Mouse (Mus musculus) CH12.LX (cell line): Measurements from ENCODE around the gene Zbp1. TPM values are rescaled to one million over a fixed set of nuclear protein-coding genes. Genes with fewer than 3 reads are reported as not detected.

ENCODE experiments used
- DNase-seq: peaks from one replicate; pipeline ENCODE4 v3.0.0-alpha.2; 2013; ENCODE audit errors: extremely low read depth
- H3K27ac ChIP-seq: 2 replicates; pipeline ENCODE4 v1.5.1; 2012; ENCODE audit warnings: low read depth, mild to moderate bottlenecking, control low read depth, moderate library complexity; ENCODE audit not compliant: insufficient read depth
- H3K27me3 ChIP-seq: replicated peaks from 2 replicates; pipeline ENCODE3; 2012; ENCODE audit warnings: inconsistent platforms
- H3K36me3 ChIP-seq, 2 experiments: replicated peaks in 1 of 2; 2 replicates each; pipeline versions ENCODE3 to v1.6.1; 2012; ENCODE audit warnings: inconsistent platforms in 1 of 2, low read length in 1 of 2, mild to moderate bottlenecking in 1 of 2, mixed read lengths in 1 of 2, moderate library complexity in 1 of 2; ENCODE audit not compliant: control insufficient read depth in 1 of 2, insufficient read depth in 1 of 2
- H3K4me1 ChIP-seq, 2 experiments: 2 replicates each; pipeline ENCODE4 v1.6.1; 2012; ENCODE audit warnings: inconsistent platforms in 1 of 2, moderate library complexity in 1 of 2; ENCODE audit not compliant: insufficient read depth in 2 of 2, control insufficient read depth in 1 of 2
- H3K4me2 ChIP-seq: 2 replicates; pipeline ENCODE4 v1.6.1; 2012; ENCODE audit warnings: low read depth, mild to moderate bottlenecking, control low read depth; ENCODE audit not compliant: poor library complexity, insufficient read depth, severe bottlenecking
- H3K4me3 ChIP-seq, 3 experiments: fragments of 150-350 bp in 1 of 3; sonication (generic) in 1 of 3; replicated peaks in 1 of 3; 2 replicates each; pipeline versions ENCODE3 to v1.5.1; 2011 to 2012; ENCODE audit warnings: low read depth in 2 of 3, low read length in 2 of 3, mild to moderate bottlenecking in 2 of 3, moderate library complexity in 2 of 3, control low read depth in 1 of 3, improper control_type of control experiment in 1 of 3, inconsistent platforms in 1 of 3, mixed read lengths in 1 of 3; ENCODE audit not compliant: poor library complexity in 1 of 3
- H3K79me2 ChIP-seq: replicated peaks from 2 replicates; pipeline ENCODE4 v1.6.1; 2012; ENCODE audit warnings: mild to moderate bottlenecking, moderate library complexity; ENCODE audit not compliant: control insufficient read depth, poor library complexity, insufficient read depth, severe bottlenecking; ENCODE audit errors: extremely low read depth
- H3K9ac ChIP-seq: 2 replicates; pipeline ENCODE4 v1.6.1; 2012; ENCODE audit warnings: low read depth, mild to moderate bottlenecking, control low read depth, moderate library complexity; ENCODE audit not compliant: insufficient read depth
- H3K9me3 ChIP-seq: replicated peaks from 2 replicates; pipeline ENCODE3; 2012; ENCODE audit warnings: low read length, inconsistent platforms, mixed read lengths
- BHLHE40 ChIP-seq: IDR thresholded peaks from 2 replicates; pipeline ENCODE4 v1.6.1; 2011; ENCODE audit warnings: mild to moderate bottlenecking, low read depth, low read length, improper control_type of control experiment
- CHD1 ChIP-seq: IDR thresholded peaks from 2 replicates; pipeline ENCODE4 v1.6.1; 2012; ENCODE audit warnings: low read depth, low read length, improper control_type of control experiment, inconsistent platforms
- E2F4 ChIP-seq: IDR thresholded peaks from 2 replicates; pipeline ENCODE4 v1.6.1; 2011; ENCODE audit warnings: low read depth, low read length, improper control_type of control experiment; ENCODE audit not compliant: insufficient replicate concordance
- ELF1 ChIP-seq: IDR thresholded peaks from 2 replicates; pipeline ENCODE4 v1.6.1; 2014; ENCODE audit warnings: low read depth, mild to moderate bottlenecking, inconsistent platforms, low read length, improper control_type of control experiment
- GABPA ChIP-seq: IDR thresholded peaks from 2 replicates; pipeline ENCODE4 v1.6.1; 2012; ENCODE audit warnings: low read depth, low read length, improper control_type of control experiment, inconsistent platforms; ENCODE audit not compliant: insufficient replicate concordance
- IRF4 ChIP-seq: IDR thresholded peaks from 2 replicates; pipeline ENCODE4 v1.6.1; 2014; ENCODE audit warnings: low read depth, mild to moderate bottlenecking, inconsistent platforms, low read length, improper control_type of control experiment
- JUND ChIP-seq: conservative IDR thresholded peaks from 2 replicates; pipeline ENCODE4 v1.6.1; 2011; ENCODE audit warnings: low read depth, low read length, improper control_type of control experiment
- KAT2A ChIP-seq: IDR thresholded peaks from 2 replicates; pipeline ENCODE4 v1.6.1; 2012; ENCODE audit warnings: low read length, improper control_type of control experiment, inconsistent platforms; ENCODE audit not compliant: insufficient replicate concordance
- MAFK ChIP-seq: IDR thresholded peaks from 2 replicates; pipeline ENCODE4 v1.6.1; 2011; ENCODE audit warnings: low read length, improper control_type of control experiment; ENCODE audit not compliant: insufficient replicate concordance
- MAZ ChIP-seq: IDR thresholded peaks from 2 replicates; pipeline ENCODE4 v1.6.1; 2012; ENCODE audit warnings: low read depth, mild to moderate bottlenecking, inconsistent platforms, low read length, improper control_type of control experiment, moderate library complexity
- MXI1 ChIP-seq: IDR thresholded peaks from 2 replicates; pipeline ENCODE4 v1.6.1; 2011; ENCODE audit warnings: mild to moderate bottlenecking, low read depth, low read length, improper control_type of control experiment
- MYC ChIP-seq: IDR thresholded peaks from 2 replicates; pipeline ENCODE4 v1.6.1; 2011; ENCODE audit warnings: low read depth, mild to moderate bottlenecking, improper control_type of control experiment, low read length
- NRF1 ChIP-seq: IDR thresholded peaks from 2 replicates; pipeline ENCODE4 v1.6.1; 2014; ENCODE audit warnings: low read depth, mild to moderate bottlenecking, inconsistent platforms, low read length, improper control_type of control experiment, moderate library complexity
- POLR2A ChIP-seq: IDR thresholded peaks from 2 replicates; pipeline ENCODE4 v1.6.1; 2011; ENCODE audit warnings: low read depth, mild to moderate bottlenecking, improper control_type of control experiment, low read length
- RAD21 ChIP-seq: IDR thresholded peaks from 2 replicates; pipeline ENCODE4 v1.6.1; 2011; ENCODE audit warnings: low read depth, mild to moderate bottlenecking, low read length, improper control_type of control experiment, moderate library complexity
- RCOR1 ChIP-seq: conservative IDR thresholded peaks from 2 replicates; pipeline ENCODE4 v1.6.1; 2012; ENCODE audit warnings: low read depth, mild to moderate bottlenecking, inconsistent platforms, low read length, improper control_type of control experiment
- SMC3 ChIP-seq: IDR thresholded peaks from 2 replicates; pipeline ENCODE4 v1.6.1; 2011; ENCODE audit warnings: low read depth, low read length, improper control_type of control experiment
- USF2 ChIP-seq: conservative IDR thresholded peaks from 2 replicates; pipeline ENCODE4 v1.6.1; 2011; ENCODE audit warnings: low read depth, low read length, improper control_type of control experiment
- ZC3H11A ChIP-seq: IDR thresholded peaks from 2 replicates; pipeline ENCODE4 v1.6.1; 2012; ENCODE audit warnings: low read depth, mild to moderate bottlenecking, inconsistent platforms, low read length, improper control_type of control experiment
- dilution Hi-C: fragments of 300-500 bp; cut with MboI; formaldehyde crosslinking; loops from 2 replicates; pipeline ENCODE4 v1.14.3; 2020; ENCODE audit warnings: low sequenced_read_pairs; ENCODE audit not compliant: extremely low pct_unique_long_range_greater_than_20kb, extremely low pct_ligation_motif_present
- in situ Hi-C: fragments of 300-500 bp; cut with MboI; formaldehyde crosslinking; loops from 3 replicates; pipeline ENCODE4 v1.14.3; 2019; ENCODE audit warnings: low sequenced_read_pairs, low pct_ligation_motif_present, low pct_unique_long_range_greater_than_20kb, mixed read lengths
- polyA plus RNA-seq: library from polyadenylated mRNA; unstranded; fragments of >175 nt; gene quantifications from 2 replicates; pipeline ENCODE4 v1.2.1, GENCODE M21; 2012; ENCODE audit warnings: low read depth; ENCODE audit not compliant: insufficient read length
- total RNA-seq, 2 experiments: library from RNA; depleted of rRNA; stranded (reverse); fragments of 300-350 nt in 1 of 2; fragments of >200 nt in 1 of 2; gene quantifications; 2 replicates each; pipeline ENCODE4 v1.2.3; 2012 to 2014

The Zbp1 gene
- total and polyA plus RNA-seq, 3 experiments: 8.1 to 9.8 (median 8.7) TPM

DNA sequence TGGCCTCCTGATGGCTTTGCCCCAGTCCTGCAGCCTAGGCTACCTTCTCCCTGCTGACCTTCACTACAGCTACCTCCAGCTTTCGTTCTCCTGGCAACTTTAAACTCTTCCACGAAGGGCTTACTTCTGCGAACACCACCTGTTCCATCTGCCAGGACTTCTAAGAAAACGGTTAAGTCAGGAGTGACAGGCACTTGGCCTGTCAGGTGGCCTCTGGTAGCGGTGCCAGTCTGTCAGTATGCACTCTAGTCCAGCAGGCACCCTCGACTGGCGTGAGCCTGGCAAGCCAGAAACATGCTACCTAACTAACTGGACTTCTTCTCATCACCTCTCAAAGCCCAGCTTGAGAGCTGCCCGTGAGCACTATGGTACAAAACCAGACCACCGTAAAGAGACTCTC is 24.9 kb upstream of the Zbp1 start:
- dilution Hi-C loops: no loop called here
- DNase-seq: no peak
- no peak overlapping the region for H3K27ac ChIP-seq
- H3K4me1 ChIP-seq: peaks cover 18 to 50% of the 10 kb centered on the region in 2 experiments
- H3K27me3 ChIP-seq: no peaks in the 10 kb centered on the region
- TF ChIP-seq E2F4: no peak
- TF ChIP-seq MYC: no peak
- TF ChIP-seq MAZ: no peak
- no peak for TF ChIP-seq SMC3
- no peak for TF ChIP-seq KAT2A
- TF ChIP-seq MXI1: no peak
- no peak for TF ChIP-seq NRF1
- TF ChIP-seq JUND: no peak
- TF ChIP-seq BHLHE40: no peak
- peaks cover 0 to 31% of the 10 kb centered on the region in 2 experiments for H3K36me3 ChIP-seq
- H3K4me3 ChIP-seq: no peak overlapping the region
- H3K9me3 ChIP-seq: no peaks in the 10 kb centered on the region
- in situ Hi-C loops: no loop called here
- no peak overlapping the region for H3K4me2 ChIP-seq
- peaks cover 45% of the 10 kb centered on the region for H3K79me2 ChIP-seq
- H3K9ac ChIP-seq: no peak overlapping the region

GRCm38 (mm10) chr2:173242874-173243273 is 24.2 kb upstream of the Zbp1 start:
- dilution Hi-C loops: no loop called here
- peaks cover 0 to 31% of the 10 kb centered on the region in 2 experiments for H3K36me3 ChIP-seq
- H3K27ac ChIP-seq: no peak overlapping the region
- peaks cover 39% of the 10 kb centered on the region for H3K79me2 ChIP-seq
- H3K9me3 ChIP-seq: no peaks in the 10 kb centered on the region
- no peak overlapping the region for H3K4me3 ChIP-seq
- H3K4me2 ChIP-seq: no peak overlapping the region
- no peaks in the 10 kb centered on the region for H3K27me3 ChIP-seq
- peaks cover 25 to 50% of the 10 kb centered on the region in 2 experiments for H3K4me1 ChIP-seq
- in situ Hi-C loops: no loop called here
- no peak for DNase-seq
- no peak overlapping the region for H3K9ac ChIP-seq
- TF ChIP-seq SMC3 (no peak), E2F4 (no peak), RAD21 (no peak), GABPA (no peak), RCOR1 (no peak), USF2 (no peak), IRF4 (no peak), MAFK (no peak), CHD1 (no peak), ELF1 (no peak), POLR2A (no peak), NRF1 (no peak), JUND (no peak), ZC3H11A (no peak)
